Mouse (Mus musculus): ENCODE measurements at regions not wholly inside any gene's neighbourhood (a gene's known extent, or its start where the extent isn't known, plus 50 kb on each side); places are given as distances from the start of the nearest gene placed in this dataset.

- TF ChIP-seq POLR2A (IDR thresholded peaks at IDR 0.05; ENCODE audit: extremely low read depth, insufficient read depth, low read length) (no peak), CTCF (IDR thresholded peaks at IDR 0.05; ENCODE audit: extremely low read depth, insufficient read depth, low read length) (no peak)
Observed at GRCm38 (mm10) chr4:101342071-101342762, 76.9 kb upstream of the Ak4 start.

Data from cortical plate, adult 2 months (tissue).